Mouse (Mus musculus) liver, embryonic 11.5 days (tissue): ENCODE results near the gene Csnk1e. TPM values are rescaled to one million over a fixed set of nuclear protein-coding genes. Genes with fewer than 3 reads are reported as not detected.

Source experiments
- ATAC-seq: fragments of 200-750 bp; cut with Nextera tagmentation; replicated peaks from 2 replicates; pipeline ENCODE4 v1.8.0; 2017; ENCODE audit warnings: moderate number of reproducible peaks, mild to moderate bottlenecking, moderate TSS enrichment, moderate library complexity; ENCODE audit not compliant: low FRiP score
- DNase-seq: peaks from one replicate; pipeline ENCODE4 v3.0.0-alpha.2; 2017; ENCODE audit warnings: low spot score
- H3K27ac ChIP-seq: fragments of 300-500 bp; sonication (generic); 2 replicates; pipeline ENCODE4 v1.5.1; 2014; ENCODE audit warnings: mild to moderate bottlenecking, low read depth, low read length, control low read depth
- H3K27me3 ChIP-seq: fragments of 300-500 bp; sonication (generic); replicated peaks from 2 replicates; pipeline ENCODE4 v1.6.1; 2014; ENCODE audit warnings: low read length, mixed read lengths; ENCODE audit not compliant: control insufficient read depth, insufficient read depth
- H3K36me3 ChIP-seq: fragments of 300-500 bp; sonication (generic); 2 replicates; pipeline ENCODE4 v1.6.1; 2014; ENCODE audit warnings: mild to moderate bottlenecking, low read length, moderate library complexity, mixed read lengths; ENCODE audit not compliant: control insufficient read depth, insufficient read depth
- H3K4me1 ChIP-seq: fragments of 300-500 bp; sonication (generic); replicated peaks from 2 replicates; pipeline ENCODE4 v1.6.1; 2014; ENCODE audit warnings: low read length, mixed read lengths; ENCODE audit not compliant: control insufficient read depth, insufficient read depth
- H3K4me2 ChIP-seq: fragments of 300-500 bp; sonication (generic); 2 replicates; pipeline ENCODE4 v1.6.1; 2014; ENCODE audit warnings: mild to moderate bottlenecking, control low read depth, moderate library complexity
- H3K4me3 ChIP-seq: fragments of 300-500 bp; sonication (generic); 2 replicates; pipeline ENCODE4 v1.5.1; 2014; ENCODE audit warnings: low read depth, low read length, control low read depth
- H3K9ac ChIP-seq: fragments of 300-500 bp; sonication (generic); 2 replicates; pipeline ENCODE4 v1.6.1; 2014; ENCODE audit warnings: low read depth, low read length, control low read depth
- H3K9me3 ChIP-seq: fragments of 300-500 bp; sonication (generic); 2 replicates; pipeline ENCODE4 v1.6.1; 2016; ENCODE audit warnings: low read length, inconsistent platforms, mixed read lengths; ENCODE audit not compliant: control insufficient read depth
- WGBS: fragments of 180-500 bp; shearing (Covaris S2); extraction: QIAGEN DNeasy Blood & Tissue Kit; methylation state at CpG from one replicate; pipeline ENCODE4 v1.1.7; 2014; 5-methylcytosine and 5-hydroxymethylcytosine counted together
- polyA plus RNA-seq: library from polyadenylated mRNA; unstranded; fragments of >200 nt; fragmentation: Nextera tagmentation; extraction: Ambion mirVana; gene quantifications from 2 replicates; pipeline ENCODE4 v1.2.1, GENCODE M21; 2014

Gene Csnk1e
- polyA plus RNA-seq: 39.2 and 42.5 TPM in 2 replicates

GRCm38 (mm10) chr15:79455106-79455810 lies at the start of gene Csnk1e:
TSS of gene Csnk1e (minus strand) at chr15:79455566.
- Histone ChIP-seq H3K4me2 (peak within 1 kb of the TSS; percentile 76), H3K9me3 (no peaks in the 10 kb centered on the region), H3K4me3 (peak within 1 kb of the TSS; percentile 41), H3K27me3 (no peaks in the 10 kb centered on the region; the same call in 1 of the 2 replicates), H3K9ac (peak within 1 kb of the TSS; percentile 47), H3K27ac (no peak within 1 kb of the TSS), H3K4me1 (peaks cover 3% of the 10 kb centered on the region; the same call in 1 of the 2 replicates), H3K36me3 (no peaks in the 10 kb centered on the region)
- peak; percentile 73 for DNase-seq
- ATAC-seq: peak; percentile 81
- WGBS: 5% methylated on average over 24 of the region's 24 CpGs

DNA sequence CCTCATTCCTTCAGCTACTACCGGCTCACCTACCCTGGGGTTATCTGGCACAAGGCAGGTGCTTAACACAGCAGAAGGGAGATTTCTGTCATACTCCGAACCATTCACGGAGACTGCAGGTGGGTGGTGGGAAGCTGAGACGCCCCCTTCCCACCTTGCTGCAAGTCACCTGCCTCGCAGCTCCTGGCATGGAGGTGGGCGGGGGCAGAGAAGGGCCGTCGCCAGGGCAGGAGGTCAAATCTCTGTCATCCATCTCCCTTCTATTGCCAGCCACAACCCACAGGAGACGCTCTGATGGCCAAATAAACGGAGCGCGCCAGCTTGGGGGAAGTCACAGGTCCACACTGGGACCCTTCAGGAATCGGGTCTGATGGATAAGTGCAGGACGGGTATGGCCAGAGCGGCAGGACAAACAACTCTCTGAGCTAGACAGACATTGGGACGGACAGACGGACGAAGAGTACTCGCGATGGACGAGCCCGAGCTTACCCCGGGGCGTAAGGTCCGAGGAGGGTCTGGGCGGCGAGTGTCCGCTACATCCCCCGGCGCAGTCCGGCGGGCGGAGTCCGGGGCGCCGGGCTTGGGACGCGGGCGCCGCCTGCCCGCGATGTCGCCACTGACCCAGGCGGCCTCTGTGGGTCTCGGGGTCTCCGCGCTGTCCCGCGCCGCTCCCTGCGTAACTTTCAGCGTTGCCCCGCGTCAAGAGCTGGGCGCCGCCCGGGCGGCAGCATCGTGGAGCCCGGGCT lies 49.5 kb upstream of the Csnk1e start, which contains the start of gene Kcnj4:
Gene Kcnj4, minus strand, starts transcription at position 535 of the 746 bp plus-strand sequence.
- H3K9ac ChIP-seq: peak within 1 kb of the TSS; percentile 51
- H3K9me3 ChIP-seq: no peaks in the 10 kb centered on the region
- 3% methylated on average over 57 of the region's 60 CpGs for WGBS
- DNase-seq (no peak), ATAC-seq (no peak)
- H3K4me3 ChIP-seq: peak within 1 kb of the TSS; percentile 57
- H3K4me1 ChIP-seq: 0 out of 2 replicates have a peak, but pooled peaks cover 2% of the 10 kb centered on the region
- no peak within 1 kb of the TSS for H3K27ac ChIP-seq
- H3K36me3 ChIP-seq: no peaks in the 10 kb centered on the region
- H3K27me3 ChIP-seq: peaks cover 96% of the 10 kb centered on the region
- peak within 1 kb of the TSS; percentile 91 for H3K4me2 ChIP-seq

GRCm38 (mm10) chr15:79503438-79503837 lies 48.1 kb upstream of the Csnk1e start:
- Histone ChIP-seq H3K4me3 (no peak overlapping the region), H3K9ac (no peak overlapping the region), H3K9me3 (no peaks in the 10 kb centered on the region), H3K4me2 (no peak overlapping the region), H3K36me3 (no peaks in the 10 kb centered on the region), H3K4me1 (0 out of 2 replicates have a peak, but pooled peaks cover 2% of the 10 kb centered on the region), H3K27ac (no peak overlapping the region), H3K27me3 (peaks cover 92% of the 10 kb centered on the region)
- DNase-seq: no peak
- 69% methylated on average over 5 of the region's 5 CpGs for WGBS
- no peak for ATAC-seq

- no peak for DNase-seq
- Histone ChIP-seq H3K36me3 (no peaks in the 10 kb centered on the region), H3K9me3 (no peaks in the 10 kb centered on the region), H3K27me3 (peaks cover 92% of the 10 kb centered on the region), H3K4me2 (no peak overlapping the region), H3K4me1 (0 out of 2 replicates have a peak, but pooled peaks cover 2% of the 10 kb centered on the region), H3K4me3 (no peak overlapping the region), H3K27ac (no peak overlapping the region), H3K9ac (no peak overlapping the region)
- 20% methylated on average over 18 of the region's 18 CpGs for WGBS
- ATAC-seq: no peak
Measured at GRCm38 (mm10) chr15:79502891-79503341, 47.5 kb upstream of the Csnk1e start.

DNA sequence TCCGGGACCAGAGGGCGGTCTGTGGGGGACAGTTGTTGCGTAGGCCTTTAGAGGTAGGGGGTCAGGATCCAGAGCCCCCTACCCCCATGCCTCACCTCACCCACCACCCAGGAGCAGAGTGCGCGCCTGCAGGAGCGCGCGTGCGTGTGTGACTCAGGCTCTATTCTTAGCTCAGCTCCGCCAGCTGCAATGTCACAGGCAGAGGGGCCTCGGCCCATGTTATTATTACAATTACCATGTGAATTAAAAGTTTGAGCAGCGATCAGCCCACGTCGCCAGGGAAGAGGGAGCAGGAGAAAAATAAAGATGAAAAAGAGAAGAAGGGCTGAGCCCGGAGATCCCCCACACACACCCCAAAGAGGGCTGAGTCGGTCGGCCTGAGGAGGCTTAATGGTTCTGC lies 44.7 kb upstream of the Csnk1e start:
- no peaks in the 10 kb centered on the region for H3K36me3 ChIP-seq
- H3K9ac ChIP-seq: no peak overlapping the region
- DNase-seq: no peak
- H3K27ac ChIP-seq: no peak overlapping the region
- no peak for ATAC-seq
- H3K9me3 ChIP-seq: no peaks in the 10 kb centered on the region
- no peak overlapping the region for H3K4me3 ChIP-seq
- no peak overlapping the region for H3K4me2 ChIP-seq
- H3K4me1 ChIP-seq: no peaks in the 10 kb centered on the region
- WGBS: 75% methylated on average over 17 of the region's 17 CpGs
- H3K27me3 ChIP-seq: peaks cover 68% of the 10 kb centered on the region

DNA sequence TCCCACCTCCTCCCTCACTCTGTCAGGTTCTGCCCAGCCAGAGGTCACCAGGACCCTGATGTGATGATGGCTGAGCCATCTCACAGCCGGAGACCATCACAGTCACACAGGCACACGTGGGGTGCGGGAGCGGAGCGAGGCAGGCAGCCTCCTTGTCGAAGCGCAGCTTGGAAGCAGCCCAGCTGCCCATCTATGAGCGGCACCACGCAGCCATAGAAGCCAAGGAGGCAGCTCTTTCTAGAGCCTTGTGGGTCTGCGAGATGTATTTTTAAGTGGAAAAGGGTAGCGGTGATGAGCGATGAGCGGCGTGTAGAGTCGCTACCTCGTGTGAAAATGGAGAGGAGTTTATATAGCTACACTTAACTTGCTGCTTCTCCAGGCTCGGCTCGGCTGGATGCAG lies 38.2 kb upstream of the Csnk1e start:
- DNase-seq (no peak), ATAC-seq (no peak)
- Histone ChIP-seq H3K4me1 (no peaks in the 10 kb centered on the region), H3K4me2 (no peak overlapping the region), H3K9me3 (no peaks in the 10 kb centered on the region), H3K4me3 (no peak overlapping the region), H3K27me3 (peaks cover 44% of the 10 kb centered on the region), H3K9ac (no peak overlapping the region), H3K36me3 (no peaks in the 10 kb centered on the region), H3K27ac (no peak overlapping the region)
- WGBS: 50% methylated on average over 18 of the region's 18 CpGs

DNA sequence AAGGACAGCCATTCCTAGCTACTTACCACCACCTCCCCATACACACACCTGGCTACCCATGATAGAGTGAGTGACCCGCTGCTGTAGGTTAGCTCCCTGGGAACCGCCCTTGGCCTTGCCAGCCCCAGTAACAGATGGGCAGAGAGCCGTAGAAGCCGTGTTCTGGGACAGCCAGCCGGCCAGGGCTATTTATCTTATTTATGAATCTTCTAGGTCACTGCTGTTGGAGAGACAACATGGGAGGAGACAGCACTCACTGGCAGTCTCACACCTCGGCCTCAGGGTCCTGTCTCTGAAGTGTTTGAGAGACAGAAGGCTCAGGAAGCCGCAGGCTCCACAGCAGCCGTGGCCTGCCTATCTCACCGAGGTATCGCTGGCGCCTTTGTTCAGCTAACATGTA lies 34.1 kb upstream of the Csnk1e start:
- ATAC-seq: no peak
- no peak for DNase-seq
- H3K9me3 ChIP-seq: no peaks in the 10 kb centered on the region

DNA sequence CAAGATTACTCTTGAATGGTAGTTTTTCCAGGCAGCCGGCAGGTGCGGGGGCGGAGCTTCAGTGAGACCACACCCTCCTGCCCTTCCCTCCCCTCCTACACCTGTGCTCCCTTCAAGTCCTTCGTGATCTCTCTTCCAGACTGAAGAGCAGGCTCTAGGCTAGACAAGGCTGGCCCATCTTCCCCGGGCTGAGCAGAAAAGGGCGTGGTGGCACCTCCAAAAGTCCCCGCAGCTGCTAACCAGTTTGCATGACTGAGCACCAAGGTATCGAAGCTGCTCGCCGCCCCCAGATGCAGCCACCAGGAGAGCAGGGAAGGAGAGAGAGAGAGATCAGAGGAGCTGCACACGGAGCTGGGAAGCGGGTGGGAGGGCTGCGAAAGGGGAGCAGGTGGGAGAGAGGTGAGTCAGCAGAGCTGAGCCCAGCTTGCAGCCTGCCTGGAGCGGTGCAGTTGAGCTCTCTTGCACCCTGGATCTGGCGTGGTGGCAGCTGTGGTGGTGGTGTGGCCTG lies 25.9 kb upstream of the Csnk1e start:
- ATAC-seq (no peak), DNase-seq (no peak)
- Histone ChIP-seq H3K9me3 (no peaks in the 10 kb centered on the region), H3K27ac (no peak overlapping the region), H3K9ac (no peak overlapping the region), H3K4me3 (no peak overlapping the region), H3K4me1 (no peaks in the 10 kb centered on the region), H3K27me3 (peaks cover 34% of the 10 kb centered on the region), H3K4me2 (no peak overlapping the region), H3K36me3 (no peaks in the 10 kb centered on the region)
- 18% methylated on average over 15 of the region's 15 CpGs for WGBS

More for the DNA sequence above, 34.1 kb upstream of the Csnk1e start:
- Histone ChIP-seq H3K4me1 (no peaks in the 10 kb centered on the region), H3K27me3 (peaks cover 31% of the 10 kb centered on the region), H3K27ac (no peak overlapping the region), H3K36me3 (no peaks in the 10 kb centered on the region), H3K4me2 (no peak overlapping the region), H3K4me3 (no peak overlapping the region), H3K9ac (no peak overlapping the region)
- WGBS: 67% methylated on average over 11 of the region's 11 CpGs
